Mouse (Mus musculus) frontal cortex, postnatal 10 days (tissue): ENCODE data around the gene Rragd.
A peak's percentile ranks its signal among the peaks of the same experiment; 100 is the strongest.
"Not testable (repeated sequence)": the region's sequence is repeated elsewhere in the genome, so short reads cannot be mapped to it uniquely, and the experiment has no call there.

Source experiments
- DNase-seq, 2 experiments: peaks; one replicate each; pipeline ENCODE4 v3.0.0; 2022; ENCODE audit warnings: low spot score in 2 of 2, mixed read lengths in 1 of 2

Gene Rragd

DNA sequence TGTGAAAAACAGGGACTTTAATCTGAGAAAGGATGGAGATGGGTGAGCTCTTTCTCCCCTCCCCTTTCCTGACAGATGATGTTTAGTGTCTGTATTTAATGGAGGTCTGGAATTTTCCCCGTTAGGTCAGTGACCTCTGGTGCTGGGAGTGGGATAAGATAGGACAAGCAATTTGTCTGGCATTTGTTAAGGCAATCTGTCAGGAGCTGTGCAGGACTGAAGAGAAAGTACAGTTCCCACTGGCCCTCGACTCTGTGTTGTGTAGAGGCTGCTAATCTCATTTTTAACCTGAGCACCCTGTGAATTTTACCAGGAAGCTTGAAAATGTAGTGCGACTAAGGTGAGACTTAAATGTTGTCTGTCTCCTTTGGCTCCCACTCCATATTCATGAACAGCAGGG lies 2.8 kb downstream of the Rragd start:
- DNase-seq: no peak

- no peak for DNase-seq
Observed at GRCm38 (mm10) chr4:32987006-32987405, 4.2 kb downstream of the Rragd start.

DNA sequence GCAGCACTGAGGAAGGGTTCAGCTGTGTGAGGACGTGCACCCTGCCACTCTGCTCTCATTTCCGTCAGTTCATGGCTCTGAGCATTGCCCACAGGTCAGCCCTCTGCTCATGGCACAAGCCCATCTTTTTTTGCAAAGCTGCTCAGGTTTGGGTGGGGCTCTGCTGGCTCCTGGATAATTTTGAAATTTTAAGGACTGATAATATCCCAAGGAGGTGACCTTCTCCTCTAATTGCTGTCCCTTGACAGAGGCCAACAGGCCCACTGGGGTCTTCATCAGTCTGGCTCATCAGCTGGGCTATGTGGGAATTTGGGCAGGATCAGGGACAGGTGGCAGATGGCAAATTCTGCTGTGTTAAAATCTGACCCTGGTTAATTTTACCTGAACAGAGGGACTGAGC lies 6.5 kb downstream of the Rragd start:
- no peak for DNase-seq

- DNase-seq: no peak
Observed at GRCm38 (mm10) chr4:32994168-32994567, 11.3 kb downstream of the Rragd start.

DNA sequence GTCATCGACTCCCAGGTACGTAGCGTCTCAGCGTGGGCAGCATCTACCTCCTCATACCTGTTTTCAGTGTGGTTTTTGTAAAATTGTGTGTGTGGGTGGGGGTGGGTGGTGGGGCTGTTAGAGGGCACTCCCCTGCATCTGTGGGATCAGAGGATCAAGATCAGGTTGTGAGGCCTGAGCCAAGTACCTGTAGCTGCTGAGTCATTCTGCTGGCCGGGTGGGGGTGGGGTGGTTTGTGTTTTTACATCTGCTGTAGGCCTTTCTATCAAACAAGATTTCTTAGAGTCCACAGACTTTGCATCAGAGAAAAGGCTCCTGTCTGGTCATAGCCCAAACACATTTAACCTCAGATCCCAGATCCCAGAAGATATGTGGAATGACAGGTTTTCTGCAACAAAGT lies 13.2 kb downstream of the Rragd start:
- DNase-seq: no peak

- DNase-seq: no peak
Observed at GRCm38 (mm10) chr4:32997571-32997970, 14.7 kb downstream of the Rragd start.

GRCm38 (mm10) chr4:32998996-32999395 lies 16.2 kb downstream of the Rragd start:
- DNase-seq: no peak

DNA sequence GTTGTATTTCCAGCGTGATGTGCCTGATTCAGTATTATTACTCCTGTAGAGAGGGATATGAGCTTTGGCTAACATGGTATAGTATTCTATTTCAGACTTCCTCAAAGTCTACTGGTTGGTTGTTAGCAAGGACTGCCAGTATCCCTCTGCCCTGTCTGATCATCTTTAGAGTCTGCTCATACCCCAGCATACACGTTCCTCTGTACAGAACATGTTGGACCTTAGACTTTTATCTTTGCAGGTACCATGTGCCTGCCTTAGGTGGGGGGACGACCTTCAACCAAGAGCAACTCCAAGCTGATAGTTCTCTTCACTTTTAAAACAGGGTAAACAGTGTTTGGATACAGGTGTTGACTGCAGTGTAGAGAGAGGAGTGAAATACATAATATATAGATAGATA lies 19.2 kb downstream of the Rragd start:
- DNase-seq: no peak

DNA sequence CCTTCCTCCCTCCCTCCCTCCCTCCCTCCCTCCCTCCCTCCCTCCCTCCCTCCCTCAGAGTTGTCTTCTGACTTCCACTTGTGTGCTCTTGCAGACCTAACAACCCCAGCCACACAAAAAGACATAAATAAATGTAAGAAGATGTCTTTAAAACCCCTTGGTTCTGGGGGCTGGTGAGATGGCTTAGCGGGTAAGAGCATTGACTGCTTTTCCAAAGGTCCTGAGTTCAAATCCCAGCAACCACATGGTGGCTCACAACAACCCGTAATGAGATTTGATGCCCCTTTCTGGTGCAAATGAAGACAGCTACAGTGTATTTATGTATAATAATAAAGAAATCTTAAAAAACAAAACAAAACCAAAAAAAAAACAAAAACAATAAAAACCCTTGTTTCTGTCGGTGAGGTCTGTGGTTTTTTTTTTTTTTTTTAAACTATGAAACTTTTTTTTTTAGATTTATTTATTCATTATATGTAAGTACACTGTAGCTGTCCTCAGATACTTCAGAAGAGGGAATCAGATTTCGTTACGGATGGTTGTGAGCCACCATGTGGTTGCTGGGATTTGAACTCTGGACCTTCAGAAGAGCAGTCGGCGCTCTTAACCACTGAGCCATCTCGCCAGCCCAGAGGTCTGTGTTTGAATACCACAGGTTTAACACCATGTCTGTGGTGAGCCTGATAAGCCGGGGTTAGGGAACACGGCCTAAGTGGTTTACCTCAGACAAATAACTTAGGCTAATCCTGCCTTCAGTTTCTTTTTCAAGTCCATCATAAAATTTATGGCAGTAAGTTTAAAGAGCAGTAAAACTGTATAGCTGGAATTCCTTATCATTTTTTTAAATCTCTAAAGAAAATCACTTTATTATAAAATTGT lies 23.0 kb downstream of the Rragd start:
- not testable (repeated sequence) for DNase-seq

- DNase-seq: no peak
Observed at GRCm38 (mm10) chr4:33006844-33007243, 24.0 kb downstream of the Rragd start.

DNA sequence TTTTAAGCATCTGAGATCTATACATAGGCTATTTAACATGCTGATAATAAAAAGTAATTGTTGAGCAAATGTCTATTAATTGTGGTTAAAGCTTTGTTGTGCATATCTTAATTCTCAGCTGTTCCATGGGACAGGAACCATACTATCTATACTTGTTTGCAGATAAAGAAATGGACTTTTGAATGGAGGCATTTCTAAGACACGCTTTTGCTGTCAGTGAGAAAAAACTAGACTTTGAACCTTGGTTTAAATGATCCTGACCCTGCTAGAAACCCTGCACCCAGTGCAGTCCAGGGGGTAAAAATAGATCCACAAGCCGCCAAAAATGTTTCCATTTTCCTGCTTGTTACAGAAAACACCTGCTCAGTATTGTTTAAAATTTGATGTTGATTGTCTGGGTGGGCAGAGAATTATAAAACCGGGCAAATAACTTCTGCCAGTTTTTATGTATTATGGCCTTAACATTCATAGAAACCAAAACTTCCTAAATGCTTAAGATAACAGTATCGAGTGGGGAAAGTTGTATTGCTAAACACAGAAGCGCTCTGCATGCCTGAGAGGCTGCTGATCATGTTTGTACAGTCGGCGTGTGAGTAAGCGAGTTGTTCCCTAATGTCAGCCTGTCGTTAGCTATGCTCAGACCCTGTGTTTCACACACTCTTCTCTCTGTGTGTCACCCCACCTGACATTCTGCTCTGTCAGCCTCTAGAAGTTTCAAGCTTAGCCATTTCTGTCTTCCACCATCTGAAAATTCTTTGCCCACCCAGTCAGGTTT lies 24.8 kb downstream of the Rragd start:
- DNase-seq: no peak

GRCm38 (mm10) chr4:33010078-33010477 lies 27.2 kb downstream of the Rragd start:
- DNase-seq: no peak

GRCm38 (mm10) chr4:33012484-33012883 lies 29.6 kb downstream of the Rragd start:
- no peak for DNase-seq

DNA sequence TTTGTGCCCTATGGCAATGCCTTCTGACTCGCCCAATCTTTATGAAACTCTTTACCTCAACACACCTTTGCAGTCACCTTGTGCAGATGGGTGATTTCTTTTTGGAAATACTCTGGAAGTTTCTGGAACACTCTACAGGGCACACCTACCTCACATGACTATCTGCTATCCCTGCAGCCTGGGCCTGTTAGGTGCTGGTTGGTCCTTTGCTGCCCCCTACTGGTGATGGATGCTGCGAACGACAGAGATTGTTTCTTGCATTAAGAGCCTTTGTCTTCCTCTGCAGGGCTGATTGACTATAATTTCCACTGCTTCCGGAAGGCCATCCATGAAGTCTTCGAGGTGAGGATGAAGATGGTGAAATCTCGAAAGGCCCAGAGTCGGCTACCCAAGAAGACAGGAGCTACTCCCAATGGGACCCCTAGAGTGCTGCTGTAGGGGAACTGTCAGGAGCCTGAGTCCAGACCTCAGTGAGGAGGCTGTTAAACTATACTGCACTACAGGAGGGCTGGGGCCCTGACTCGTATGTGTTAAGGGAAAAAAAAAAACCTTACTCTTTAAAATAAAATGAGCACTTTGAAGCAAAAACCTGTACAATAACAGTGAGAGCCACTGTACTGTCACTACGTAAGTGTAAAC lies 35.6 kb downstream of the Rragd start:
- peak; percentile 63 to 82 for DNase-seq

GRCm38 (mm10) chr4:33024420-33024819 lies 41.6 kb downstream of the Rragd start:
- DNase-seq: no peak

GRCm38 (mm10) chr4:33029104-33029503 lies 46.3 kb downstream of the Rragd start:
- DNase-seq: no peak

DNA sequence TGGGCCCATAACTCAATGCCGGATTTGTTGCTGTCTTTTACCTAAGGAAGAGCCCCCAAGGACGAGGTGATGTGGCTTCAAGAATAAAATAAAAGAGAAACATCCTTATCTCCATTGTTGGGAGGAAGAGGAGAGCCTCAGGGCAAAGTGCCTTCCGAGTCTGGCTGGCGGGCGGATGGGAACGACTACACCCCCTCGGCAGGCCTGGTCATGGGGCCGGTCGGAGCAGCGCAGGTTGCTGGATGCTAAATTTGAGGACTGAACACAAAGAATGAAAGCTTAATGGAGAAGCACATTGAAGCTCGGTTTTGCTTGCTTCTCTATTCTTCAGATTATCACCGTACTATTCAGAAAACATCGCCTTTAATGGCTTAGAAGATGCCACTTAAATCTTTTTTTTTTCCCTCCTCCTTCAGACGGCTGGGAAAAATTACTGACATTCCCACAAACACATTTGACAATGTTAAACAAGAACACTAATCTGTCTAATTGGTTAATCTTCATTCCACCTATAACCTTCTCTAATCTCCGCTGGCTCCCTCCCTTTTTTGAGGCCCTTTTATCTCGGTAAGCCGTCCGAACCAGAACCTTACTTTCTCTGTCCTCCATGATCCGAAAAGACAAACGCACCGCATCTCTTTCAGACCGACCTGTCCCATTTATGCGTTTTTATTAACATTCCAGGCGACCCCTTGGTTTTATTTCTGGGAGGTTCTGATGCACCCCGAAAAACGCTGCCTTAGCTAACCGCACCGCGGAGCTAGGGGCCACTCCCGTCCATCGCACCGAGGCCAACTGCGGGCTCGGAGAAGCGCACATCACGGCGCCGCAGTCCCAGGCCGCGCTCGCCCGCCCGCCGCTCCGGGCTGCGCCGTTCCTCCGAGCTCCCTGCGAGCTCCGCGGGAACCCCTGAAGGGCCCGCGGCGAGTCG lies 47.7 kb downstream of the Rragd start:
- no peak for DNase-seq

DNA sequence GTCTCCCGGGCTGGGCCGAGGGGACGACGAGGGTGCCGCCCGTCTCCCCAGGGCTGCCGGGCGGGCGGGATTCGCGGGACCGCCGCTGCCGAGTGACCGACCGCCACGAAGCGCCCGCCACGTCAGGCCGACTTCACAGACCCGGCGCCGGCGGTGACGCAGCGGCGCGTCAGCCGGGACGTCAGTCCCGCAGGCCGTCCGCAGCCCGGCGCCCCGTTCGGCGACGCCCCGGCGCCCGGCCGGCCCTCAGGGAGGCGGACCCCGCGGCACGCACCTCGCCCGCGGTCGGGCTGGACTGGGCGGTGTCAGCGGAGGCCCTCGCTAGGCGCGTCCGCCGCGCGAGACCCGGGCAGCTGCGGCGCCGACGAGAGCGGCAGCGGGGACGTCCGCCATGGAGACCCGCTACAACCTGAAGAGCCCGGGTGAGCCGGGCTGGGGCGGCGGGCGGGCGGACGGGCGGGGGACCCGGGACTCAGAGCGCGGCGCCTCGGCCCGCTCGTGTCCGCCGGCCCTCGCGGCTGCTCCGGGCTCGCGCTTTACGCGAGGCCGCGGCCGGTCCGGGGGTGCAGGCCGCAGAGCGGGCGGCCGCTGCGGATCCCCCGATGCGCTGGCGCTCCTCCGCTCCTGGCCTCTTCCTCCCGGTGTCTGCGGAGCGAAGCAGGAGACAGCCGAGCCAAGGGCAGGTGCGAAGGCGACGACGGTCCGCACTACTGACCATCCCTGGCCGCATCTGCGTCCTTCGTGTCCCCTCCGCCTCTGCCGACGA lies 48.5 kb downstream of the Rragd start, which contains the start of gene Ube2j1:
Gene Ube2j1, plus strand, starts transcription at position 222 of the 766 bp plus-strand sequence.
- DNase-seq: peak; percentile 82 to 89

DNA sequence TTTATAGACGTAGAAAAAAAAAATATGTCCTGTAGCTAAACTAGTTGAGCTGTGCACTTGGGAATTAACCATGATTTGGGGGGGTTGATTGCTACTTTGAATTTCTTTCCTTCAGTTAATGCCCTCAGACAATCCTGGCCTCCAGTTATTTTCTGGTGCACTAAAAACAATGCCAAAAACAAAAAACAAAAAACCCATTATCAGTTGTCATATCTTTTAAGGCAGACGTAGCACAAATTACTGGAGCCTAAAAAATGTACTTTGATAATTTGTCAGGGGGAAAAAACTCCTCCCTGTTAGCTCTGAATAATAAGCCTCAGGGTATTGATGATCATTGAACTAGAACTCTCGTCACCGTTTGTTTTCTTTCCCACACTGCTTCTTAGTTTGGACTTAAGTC lies 49.2 kb downstream of the Rragd start:
- DNase-seq: no peak

DNA sequence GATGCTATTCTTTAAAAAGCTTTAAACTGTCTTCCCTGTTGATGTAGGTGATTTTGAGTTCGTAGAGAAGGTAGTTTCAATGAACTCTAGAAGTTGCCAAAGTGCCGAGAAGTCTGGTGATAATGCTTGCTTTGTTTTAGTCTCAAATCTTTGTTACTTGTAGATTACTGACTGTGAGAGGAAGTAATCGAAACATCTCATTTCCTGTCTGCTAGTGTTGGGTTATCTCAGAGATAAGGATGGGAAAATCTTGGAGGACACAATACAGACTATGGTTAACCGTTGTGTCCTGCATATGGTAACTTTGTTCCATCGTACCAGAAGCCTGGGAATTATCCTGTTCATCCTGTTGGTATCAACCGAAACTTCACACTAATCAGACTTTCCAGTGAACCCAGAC lies 50.7 kb downstream of the Rragd start:
- DNase-seq: no peak

- no peak for DNase-seq
Observed at GRCm38 (mm10) chr4:33039826-33040225, 57.0 kb downstream of the Rragd start.
